Mouse (Mus musculus): ENCODE measurements around the gene Aifm3. TPM values are rescaled to one million over a fixed set of nuclear protein-coding genes. Genes with fewer than 3 reads are reported as not detected.

Gene Aifm3
- under 1 TPM in 1 of 2 experiments, not detected in 1; 0.21 TPM for polyA plus RNA-seq (2012; fragmentation: generic; extraction: Trizol)

GRCm38 (mm10) chr16:17489469-17490111 lies at the start of gene Aifm3:
Gene Aifm3, plus strand, starts transcription at chr16:17489611.

GRCm38 (mm10) chr16:17451541-17452372 lies 37.7 kb upstream of the Aifm3 start, which contains the start of gene Crkl:
Gene Crkl, plus strand, starts transcription at chr16:17451987.

GRCm38 (mm10) chr16:17508546-17509239 lies 19.3 kb downstream of the Aifm3 start, which contains the start of gene Lztr1:
Gene Lztr1, plus strand, starts transcription at chr16:17508688.

GRCm38 (mm10) chr16:17530640-17531288 lies 41.4 kb downstream of the Aifm3 start, which contains the start of gene Thap7:
Gene Thap7, minus strand, starts transcription at chr16:17531136.

Other genes with a start within 250 kb of the Aifm3 start
- gene Tmem191c, start 213.5 kb upstream of the Aifm3 start, polyA plus RNA-seq (2012; fragmentation: generic; extraction: Trizol): 1 to 10 TPM in 1 of 2 experiments, under 1 TPM in 1; 0.55 to 6.1 TPM
- under 1 TPM in 1 of 2 experiments, not detected in 1; 0.07 TPM for gene Serpind1, start 158.2 kb upstream of the Aifm3 start, polyA plus RNA-seq (2012; fragmentation: generic; extraction: Trizol)
- gene Snap29, start 83.6 kb upstream of the Aifm3 start, polyA plus RNA-seq (2012; fragmentation: generic; extraction: Trizol): 10 to 100 TPM in 1 of 2 experiments, 1 to 10 TPM in 1; 1.8 to 10.6 TPM
- 10 to 100 TPM; 25.8 to 75.1 TPM for gene Pi4ka, start 83.3 kb upstream of the Aifm3 start, polyA plus RNA-seq (2012; fragmentation: generic; extraction: Trizol)
- 10 to 100 TPM in 1 of 2 experiments, 1 to 10 TPM in 1; 1.3 to 14.5 TPM for gene Crkl, start 37.6 kb upstream of the Aifm3 start, polyA plus RNA-seq (2012; fragmentation: generic; extraction: Trizol)
- 10 to 100 TPM; 40.6 to 95.9 TPM for gene Lztr1, start 19.1 kb downstream of the Aifm3 start, polyA plus RNA-seq (2012; fragmentation: generic; extraction: Trizol)
- gene Thap7, start 41.5 kb downstream of the Aifm3 start, polyA plus RNA-seq (2012; fragmentation: generic; extraction: Trizol): 10 to 100 TPM; 66.6 to 70.5 TPM
- gene Lrrc74b, start 71.6 kb downstream of the Aifm3 start, polyA plus RNA-seq (2012; fragmentation: generic; extraction: Trizol): under 1 TPM; 0.01 to 0.02 TPM
- gene P2rx6, start 72.3 kb downstream of the Aifm3 start, polyA plus RNA-seq (2012; fragmentation: generic; extraction: Trizol): 10 to 100 TPM in 1 of 2 experiments, under 1 TPM in 1; 0.85 to 11.0 TPM
- under 1 TPM; 0.12 to 0.14 TPM for gene Slc7a4, start 93.6 kb downstream of the Aifm3 start, polyA plus RNA-seq (2012; fragmentation: generic; extraction: Trizol)
- 10 to 100 TPM in 1 of 2 experiments, 1 to 10 TPM in 1; 6.8 to 27.4 TPM for gene Smpd4, start 129.7 kb downstream of the Aifm3 start, polyA plus RNA-seq (2012; fragmentation: generic; extraction: Trizol)
- 10 to 100 TPM in 1 of 2 experiments, 1 to 10 TPM in 1; 8.7 to 19.2 TPM for gene Ccdc74a, start 156.9 kb downstream of the Aifm3 start, polyA plus RNA-seq (2012; fragmentation: generic; extraction: Trizol)
- 10 to 100 TPM; 15.8 to 54.1 TPM for gene Med15, start 243.3 kb downstream of the Aifm3 start, polyA plus RNA-seq (2012; fragmentation: generic; extraction: Trizol)